Mouse (Mus musculus): Measurements from ENCODE around the gene Ube2m. TPM values are rescaled to one million over a fixed set of nuclear protein-coding genes. Genes with fewer than 3 reads are reported as not detected.

Ube2m gene
- polyA plus RNA-seq, 1 experiment from 2014 or later, result 56.6 TPM

GRCm38 (mm10) chr7:13013671-13014070 lies 24.4 kb downstream of the Ube2m start:
- no peaks in the 10 kb centered on the region for H3K27me3 ChIP-seq (ENCODE audit: control insufficient read depth, insufficient read depth, low read length)
- no peak overlapping the region for H3K27ac ChIP-seq (ENCODE audit: low read length)
- H3K4me2 ChIP-seq (replicated peaks; ENCODE audit: low read depth, low read length), result no peak overlapping the region
- H3K4me1 ChIP-seq (ENCODE audit: control insufficient read depth, insufficient read depth, low read length), result peaks cover 4% of the 10 kb centered on the region; the same call in 1 of the 2 replicates
- H3K9ac ChIP-seq (replicated peaks; ENCODE audit: low read depth, low read length), result no peak overlapping the region
- ATAC-seq (ENCODE audit: insufficient number of reproducible peaks, insufficient read depth, low FRiP score, low read depth), result no peak
- no peaks in the 10 kb centered on the region for H3K36me3 ChIP-seq (ENCODE audit: control insufficient read depth, insufficient read depth, low read length)
- no peak overlapping the region for H3K4me3 ChIP-seq (ENCODE audit: low read depth, low read length)
- 71% methylated on average over 4 of the region's 4 CpGs for WGBS
- H3K9me3 ChIP-seq (ENCODE audit: control insufficient read depth, low read depth, low read length), result no peaks in the 10 kb centered on the region

- Histone ChIP-seq H3K27ac (ENCODE audit: low read length) (peak within 1 kb of the TSS; percentile 89), H3K4me3 (ENCODE audit: low read depth, low read length) (peak within 1 kb of the TSS; percentile 49), H3K4me2 (replicated peaks; ENCODE audit: low read depth, low read length) (peak within 1 kb of the TSS; percentile 69), H3K9me3 (ENCODE audit: control insufficient read depth, low read depth, low read length) (no peaks in the 10 kb centered on the region), H3K27me3 (ENCODE audit: control insufficient read depth, insufficient read depth, low read length) (no peaks in the 10 kb centered on the region), H3K4me1 (ENCODE audit: control insufficient read depth, insufficient read depth, low read length) (peaks cover 8% of the 10 kb centered on the region; the same call in 1 of the 2 replicates), H3K9ac (replicated peaks; ENCODE audit: low read depth, low read length) (peak within 1 kb of the TSS; percentile 57), H3K36me3 (ENCODE audit: control insufficient read depth, insufficient read depth, low read length) (peaks cover 25% of the 10 kb centered on the region)
- ATAC-seq (ENCODE audit: insufficient number of reproducible peaks, insufficient read depth, low FRiP score, low read depth), result no peak
- 12% methylated on average over 26 of the region's 26 CpGs for WGBS
Observed at GRCm38 (mm10) chr7:13010005-13010908, 27.8 kb downstream of the Ube2m start, which contains the start of gene Zbtb45. Gene Zbtb45, minus strand, starts transcription at chr7:13010034.

GRCm38 (mm10) chr7:13009143-13010004 lies 28.7 kb downstream of the Ube2m start:
- H3K27me3 ChIP-seq (ENCODE audit: control insufficient read depth, insufficient read depth, low read length), result no peaks in the 10 kb centered on the region
- peaks cover 8% of the 10 kb centered on the region; the same call in 1 of the 2 replicates for H3K4me1 ChIP-seq (ENCODE audit: control insufficient read depth, insufficient read depth, low read length)
- H3K4me3 ChIP-seq (ENCODE audit: low read depth, low read length), result peak overlapping the region; percentile 49
- H3K9me3 ChIP-seq (ENCODE audit: control insufficient read depth, low read depth, low read length), result no peaks in the 10 kb centered on the region
- peak overlapping the region; percentile 69 for H3K4me2 ChIP-seq (replicated peaks; ENCODE audit: low read depth, low read length)
- peak; percentile 85 for ATAC-seq (ENCODE audit: insufficient number of reproducible peaks, insufficient read depth, low FRiP score, low read depth)
- WGBS, result 0% methylated on average over 42 of the region's 42 CpGs
- H3K36me3 ChIP-seq (ENCODE audit: control insufficient read depth, insufficient read depth, low read length), result peaks cover 25% of the 10 kb centered on the region
- H3K27ac ChIP-seq (ENCODE audit: low read length), result peak overlapping the region; percentile 89
- H3K9ac ChIP-seq (replicated peaks; ENCODE audit: low read depth, low read length), result peak overlapping the region; percentile 57

GRCm38 (mm10) chr7:13007341-13008092 lies 30.6 kb downstream of the Ube2m start:
- H3K4me1 ChIP-seq (ENCODE audit: control insufficient read depth, insufficient read depth, low read length), result peaks cover 8% of the 10 kb centered on the region; the same call in 1 of the 2 replicates
- peaks cover 25% of the 10 kb centered on the region for H3K36me3 ChIP-seq (ENCODE audit: control insufficient read depth, insufficient read depth, low read length)
- H3K9me3 ChIP-seq (ENCODE audit: control insufficient read depth, low read depth, low read length), result no peaks in the 10 kb centered on the region
- H3K27ac ChIP-seq (ENCODE audit: low read length), result no peak overlapping the region
- no peak overlapping the region for H3K9ac ChIP-seq (replicated peaks; ENCODE audit: low read depth, low read length)
- no peaks in the 10 kb centered on the region for H3K27me3 ChIP-seq (ENCODE audit: control insufficient read depth, insufficient read depth, low read length)
- H3K4me3 ChIP-seq (ENCODE audit: low read depth, low read length), result no peak overlapping the region
- WGBS, result 47% methylated on average over 56 of the region's 57 CpGs
- no peak for ATAC-seq (ENCODE audit: insufficient number of reproducible peaks, insufficient read depth, low FRiP score, low read depth)
- H3K4me2 ChIP-seq (replicated peaks; ENCODE audit: low read depth, low read length), result no peak overlapping the region

GRCm38 (mm10) chr7:13006531-13006930 lies 31.5 kb downstream of the Ube2m start:
- Histone ChIP-seq H3K9ac (replicated peaks; ENCODE audit: low read depth, low read length) (no peak overlapping the region), H3K9me3 (ENCODE audit: control insufficient read depth, low read depth, low read length) (no peaks in the 10 kb centered on the region), H3K27me3 (ENCODE audit: control insufficient read depth, insufficient read depth, low read length) (no peaks in the 10 kb centered on the region), H3K36me3 (ENCODE audit: control insufficient read depth, insufficient read depth, low read length) (peaks cover 25% of the 10 kb centered on the region), H3K4me2 (replicated peaks; ENCODE audit: low read depth, low read length) (no peak overlapping the region), H3K27ac (ENCODE audit: low read length) (no peak overlapping the region), H3K4me1 (ENCODE audit: control insufficient read depth, insufficient read depth, low read length) (peaks cover 8% of the 10 kb centered on the region; the same call in 1 of the 2 replicates), H3K4me3 (ENCODE audit: low read depth, low read length) (no peak overlapping the region)
- 85% methylated on average over 10 of the region's 10 CpGs for WGBS
- no peak for ATAC-seq (ENCODE audit: insufficient number of reproducible peaks, insufficient read depth, low FRiP score, low read depth)

- no peak for ATAC-seq (ENCODE audit: insufficient number of reproducible peaks, insufficient read depth, low FRiP score, low read depth)
- H3K4me2 ChIP-seq (replicated peaks; ENCODE audit: low read depth, low read length), result no peak overlapping the region
- peaks cover 25% of the 10 kb centered on the region for H3K36me3 ChIP-seq (ENCODE audit: control insufficient read depth, insufficient read depth, low read length)
- no peaks in the 10 kb centered on the region for H3K27me3 ChIP-seq (ENCODE audit: control insufficient read depth, insufficient read depth, low read length)
- H3K9ac ChIP-seq (replicated peaks; ENCODE audit: low read depth, low read length), result no peak overlapping the region
- no peak overlapping the region for H3K4me3 ChIP-seq (ENCODE audit: low read depth, low read length)
- WGBS, result 87% methylated on average over 17 of the region's 17 CpGs
- peaks cover 8% of the 10 kb centered on the region; the same call in 1 of the 2 replicates for H3K4me1 ChIP-seq (ENCODE audit: control insufficient read depth, insufficient read depth, low read length)
- H3K9me3 ChIP-seq (ENCODE audit: control insufficient read depth, low read depth, low read length), result no peaks in the 10 kb centered on the region
- H3K27ac ChIP-seq (ENCODE audit: low read length), result no peak overlapping the region
Observed at GRCm38 (mm10) chr7:13006011-13006410, 32.1 kb downstream of the Ube2m start.

- Histone ChIP-seq H3K4me1 (ENCODE audit: control insufficient read depth, insufficient read depth, low read length) (0 out of 2 replicates have a peak, but pooled peaks cover under 1% of the 10 kb centered on the region), H3K4me2 (replicated peaks; ENCODE audit: low read depth, low read length) (no peak overlapping the region), H3K4me3 (ENCODE audit: low read depth, low read length) (no peak overlapping the region), H3K27ac (ENCODE audit: low read length) (no peak overlapping the region), H3K9me3 (ENCODE audit: control insufficient read depth, low read depth, low read length) (no peaks in the 10 kb centered on the region), H3K27me3 (ENCODE audit: control insufficient read depth, insufficient read depth, low read length) (no peaks in the 10 kb centered on the region), H3K36me3 (ENCODE audit: control insufficient read depth, insufficient read depth, low read length) (peaks cover 25% of the 10 kb centered on the region), H3K9ac (replicated peaks; ENCODE audit: low read depth, low read length) (no peak overlapping the region)
- 75% methylated on average over 5 of the region's 5 CpGs for WGBS
- no peak for ATAC-seq (ENCODE audit: insufficient number of reproducible peaks, insufficient read depth, low FRiP score, low read depth)
Observed at GRCm38 (mm10) chr7:13003380-13003779, 34.7 kb downstream of the Ube2m start.

- H3K9me3 ChIP-seq (ENCODE audit: control insufficient read depth, low read depth, low read length), result no peaks in the 10 kb centered on the region
- no peak overlapping the region for H3K9ac ChIP-seq (replicated peaks; ENCODE audit: low read depth, low read length)
- no peak overlapping the region for H3K4me2 ChIP-seq (replicated peaks; ENCODE audit: low read depth, low read length)
- H3K27ac ChIP-seq (ENCODE audit: low read length), result no peak overlapping the region
- no peak overlapping the region for H3K4me3 ChIP-seq (ENCODE audit: low read depth, low read length)
- H3K27me3 ChIP-seq (ENCODE audit: control insufficient read depth, insufficient read depth, low read length), result no peaks in the 10 kb centered on the region
- ATAC-seq (ENCODE audit: insufficient number of reproducible peaks, insufficient read depth, low FRiP score, low read depth), result no peak
- peaks cover 8% of the 10 kb centered on the region for H3K36me3 ChIP-seq (ENCODE audit: control insufficient read depth, insufficient read depth, low read length)
- no peaks in the 10 kb centered on the region for H3K4me1 ChIP-seq (ENCODE audit: control insufficient read depth, insufficient read depth, low read length)
- WGBS, result 66% methylated on average over 1 of the region's 1 CpGs
Observed at GRCm38 (mm10) chr7:13001584-13001983, 36.5 kb downstream of the Ube2m start.

All from stomach, embryonic 14.5 days (tissue).